Mouse (Mus musculus) ES-Bruce4 (cell line): ENCODE results near the gene Cwc22. TPM values are rescaled to one million over a fixed set of nuclear protein-coding genes. Genes with fewer than 3 reads are reported as not detected.

Experiments used
- H3K27ac ChIP-seq: 2 replicates; pipeline ENCODE4 v1.5.1; 2012; ENCODE audit warnings: low read length, inconsistent platforms; ENCODE audit not compliant: insufficient read depth
- H3K27me3 ChIP-seq: 2 replicates; pipeline ENCODE4 v1.6.1; 2012; ENCODE audit warnings: mild to moderate bottlenecking, low read length, inconsistent platforms; ENCODE audit not compliant: control insufficient read depth, poor library complexity, insufficient read depth, severe bottlenecking
- H3K36me3 ChIP-seq: 2 replicates; pipeline ENCODE4 v1.6.1; 2012; ENCODE audit warnings: inconsistent platforms, mild to moderate bottlenecking, low read length, moderate library complexity; ENCODE audit not compliant: control insufficient read depth, poor library complexity, insufficient read depth, severe bottlenecking
- H3K4me1 ChIP-seq: one replicate; pipeline ENCODE4 v1.8.1; 2011; ENCODE audit warnings: low read length; ENCODE audit not compliant: control insufficient read depth, insufficient read depth
- H3K4me3 ChIP-seq: 2 replicates; pipeline ENCODE4 v1.5.1; 2011; ENCODE audit warnings: low read depth, mild to moderate bottlenecking, low read length
- H3K9ac ChIP-seq: 2 replicates; pipeline ENCODE4 v1.6.1; 2012; ENCODE audit warnings: low read depth, mild to moderate bottlenecking, inconsistent platforms; ENCODE audit not compliant: poor library complexity, severe bottlenecking
- H3K9me3 ChIP-seq: replicated peaks from 2 replicates; pipeline ENCODE4 v1.6.1; 2012; ENCODE audit warnings: mild to moderate bottlenecking, low read length, inconsistent platforms; ENCODE audit not compliant: control insufficient read depth, poor library complexity, insufficient read depth, severe bottlenecking
- CTCF ChIP-seq: IDR thresholded peaks from one replicate; pipeline ENCODE4 v1.8.1; 2011; ENCODE audit warnings: low read depth, low read length
- EP300 ChIP-seq: IDR thresholded peaks from 2 replicates; pipeline ENCODE4 v1.6.1; 2011; ENCODE audit warnings: low read depth, low read length; ENCODE audit not compliant: insufficient read depth
- POLR2A ChIP-seq: IDR thresholded peaks from one replicate; pipeline ENCODE4 v1.8.1; 2011; ENCODE audit warnings: low read length; ENCODE audit not compliant: insufficient read depth
- polyA plus RNA-seq: library from polyadenylated mRNA; stranded (reverse); fragments of >200 nt; gene quantifications from 2 replicates; pipeline ENCODE4 v1.2.4, GENCODE M21; 2011; ENCODE audit warnings: low read depth; ENCODE audit not compliant: missing spikeins, insufficient read depth, insufficient read length

Gene Cwc22
- polyA plus RNA-seq, 1 experiment = 78.6 TPM

DNA sequence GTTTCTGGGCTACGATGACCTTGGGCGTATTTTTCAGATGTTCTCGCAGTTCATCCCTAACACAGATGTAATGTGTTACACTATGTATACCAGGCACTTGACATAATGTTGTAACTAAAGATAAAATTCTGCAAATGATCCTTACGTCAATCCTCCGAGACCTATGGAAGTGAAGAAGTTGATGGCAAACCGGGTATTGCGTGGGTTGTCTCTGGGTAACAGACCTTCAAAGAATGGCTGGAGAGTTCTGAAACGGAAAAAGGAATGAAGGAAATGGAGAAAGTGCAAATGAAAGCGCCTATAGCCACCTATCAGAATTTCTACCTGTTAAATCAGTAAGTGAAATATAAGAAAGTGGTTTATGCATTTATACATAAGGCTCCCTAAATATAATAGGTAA is 42.2 kb downstream of the Cwc22 start:
- H3K27me3 ChIP-seq = no peaks in the 10 kb centered on the region
- no peak for TF ChIP-seq POLR2A
- no peak for TF ChIP-seq EP300
- no peak for TF ChIP-seq CTCF
- no peaks in the 10 kb centered on the region for H3K4me1 ChIP-seq
- no peak overlapping the region for H3K27ac ChIP-seq
- no peak overlapping the region for H3K4me3 ChIP-seq
- H3K9ac ChIP-seq = no peak overlapping the region
- H3K36me3 ChIP-seq = peaks cover 34% of the 10 kb centered on the region
- no peaks in the 10 kb centered on the region for H3K9me3 ChIP-seq

- no peaks in the 10 kb centered on the region for H3K27me3 ChIP-seq
- no peak overlapping the region for H3K27ac ChIP-seq
- no peak overlapping the region for H3K4me3 ChIP-seq
- TF ChIP-seq POLR2A (no peak), EP300 (no peak), CTCF (no peak)
- H3K36me3 ChIP-seq = peaks cover 34% of the 10 kb centered on the region
- no peaks in the 10 kb centered on the region for H3K9me3 ChIP-seq
- H3K9ac ChIP-seq = no peak overlapping the region
- H3K4me1 ChIP-seq = no peaks in the 10 kb centered on the region
Observed at GRCm38 (mm10) chr2:77903098-77903497, 43.1 kb downstream of the Cwc22 start.

GRCm38 (mm10) chr2:77901269-77901668 is 44.9 kb downstream of the Cwc22 start:
- Histone ChIP-seq H3K27ac (no peak overlapping the region), H3K36me3 (peaks cover 36% of the 10 kb centered on the region), H3K4me3 (no peak overlapping the region), H3K27me3 (no peaks in the 10 kb centered on the region), H3K9me3 (no peaks in the 10 kb centered on the region), H3K4me1 (no peaks in the 10 kb centered on the region), H3K9ac (no peak overlapping the region)
- TF ChIP-seq POLR2A (no peak), EP300 (no peak), CTCF (no peak)

- peaks cover 34% of the 10 kb centered on the region for H3K36me3 ChIP-seq
- no peaks in the 10 kb centered on the region for H3K9me3 ChIP-seq
- no peaks in the 10 kb centered on the region for H3K27me3 ChIP-seq
- TF ChIP-seq POLR2A = no peak
- TF ChIP-seq CTCF = no peak
- no peak for TF ChIP-seq EP300
- H3K27ac ChIP-seq = no peak overlapping the region
- H3K4me3 ChIP-seq = no peak overlapping the region
- no peak overlapping the region for H3K9ac ChIP-seq
- no peaks in the 10 kb centered on the region for H3K4me1 ChIP-seq
Observed at GRCm38 (mm10) chr2:77900741-77901140, 45.4 kb downstream of the Cwc22 start.

- Histone ChIP-seq H3K4me1 (no peaks in the 10 kb centered on the region), H3K27ac (no peak overlapping the region), H3K9me3 (no peaks in the 10 kb centered on the region), H3K4me3 (no peak overlapping the region), H3K27me3 (no peaks in the 10 kb centered on the region), H3K9ac (no peak overlapping the region), H3K36me3 (peaks cover 32% of the 10 kb centered on the region)
- no peak for TF ChIP-seq POLR2A
- TF ChIP-seq CTCF = no peak
- no peak for TF ChIP-seq EP300
Observed at GRCm38 (mm10) chr2:77900111-77900510, 46.1 kb downstream of the Cwc22 start.

DNA sequence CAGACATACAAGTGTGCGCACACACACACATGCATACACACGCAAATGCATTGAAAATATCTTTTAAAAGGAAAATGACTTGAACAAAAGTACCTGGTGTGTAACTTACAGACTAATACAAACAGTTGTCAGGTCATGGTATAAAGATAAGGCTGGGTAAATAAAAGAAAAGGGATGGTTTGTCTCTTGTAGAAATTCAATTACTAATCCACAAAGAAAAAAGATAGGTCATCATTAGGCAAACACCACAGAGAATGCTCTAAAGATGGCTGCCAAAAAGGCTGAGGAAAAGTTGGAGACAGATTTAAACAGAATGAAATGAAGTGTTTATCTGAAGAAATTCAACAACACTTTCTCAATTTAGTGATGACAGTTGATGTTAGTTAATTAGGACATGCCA is 47.7 kb downstream of the Cwc22 start:
- H3K9me3 ChIP-seq = no peaks in the 10 kb centered on the region
- no peak overlapping the region for H3K4me3 ChIP-seq
- no peaks in the 10 kb centered on the region for H3K27me3 ChIP-seq
- TF ChIP-seq POLR2A (no peak), EP300 (no peak), CTCF (no peak)
- no peak overlapping the region for H3K27ac ChIP-seq
- peaks cover 21% of the 10 kb centered on the region for H3K36me3 ChIP-seq
- H3K9ac ChIP-seq = no peak overlapping the region
- no peaks in the 10 kb centered on the region for H3K4me1 ChIP-seq
